Mouse (Mus musculus): ENCODE data around the gene Chrnb2. TPM values are rescaled to one million over a fixed set of nuclear protein-coding genes. Genes with fewer than 3 reads are reported as not detected.

The Chrnb2 gene
- polyA plus RNA-seq (2015; fragmentation: Nextera tagmentation; extraction: Ambion mirVana), result 2.5 and 3.5 TPM in 2 replicates

DNA sequence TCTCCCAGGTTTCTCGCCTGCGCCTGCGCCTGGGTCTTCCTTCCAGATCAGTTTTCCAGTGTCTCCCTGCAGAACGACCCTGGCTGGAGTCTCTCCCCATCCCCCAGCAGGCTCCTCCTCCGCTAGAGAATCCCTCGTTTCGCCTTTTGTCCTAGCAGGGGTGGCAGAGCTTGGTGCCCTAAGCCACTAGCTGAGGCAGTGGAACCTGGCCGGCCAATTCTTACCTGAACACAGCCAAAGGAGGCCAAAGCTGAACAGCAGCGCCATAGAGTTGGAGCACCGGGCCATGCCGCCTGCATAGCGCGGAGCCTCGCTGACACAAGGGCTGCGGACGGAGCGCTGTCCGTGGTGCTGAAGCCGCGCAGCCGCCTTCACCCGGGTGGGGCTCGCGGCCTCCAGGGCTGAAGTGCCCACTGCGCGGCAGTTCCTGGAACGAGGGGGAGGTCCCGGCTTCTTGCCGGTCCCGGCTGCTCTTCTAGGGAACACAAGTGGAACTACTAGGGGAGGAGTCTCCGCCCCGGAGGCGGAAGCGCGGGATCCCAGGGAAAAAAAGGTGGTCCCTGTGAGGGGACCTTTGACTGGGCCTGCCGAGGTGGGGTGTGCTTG is at the start of gene Chrnb2:
TSS of gene Chrnb2 (minus strand) at position 514 of the 606 bp plus-strand sequence.

DNA sequence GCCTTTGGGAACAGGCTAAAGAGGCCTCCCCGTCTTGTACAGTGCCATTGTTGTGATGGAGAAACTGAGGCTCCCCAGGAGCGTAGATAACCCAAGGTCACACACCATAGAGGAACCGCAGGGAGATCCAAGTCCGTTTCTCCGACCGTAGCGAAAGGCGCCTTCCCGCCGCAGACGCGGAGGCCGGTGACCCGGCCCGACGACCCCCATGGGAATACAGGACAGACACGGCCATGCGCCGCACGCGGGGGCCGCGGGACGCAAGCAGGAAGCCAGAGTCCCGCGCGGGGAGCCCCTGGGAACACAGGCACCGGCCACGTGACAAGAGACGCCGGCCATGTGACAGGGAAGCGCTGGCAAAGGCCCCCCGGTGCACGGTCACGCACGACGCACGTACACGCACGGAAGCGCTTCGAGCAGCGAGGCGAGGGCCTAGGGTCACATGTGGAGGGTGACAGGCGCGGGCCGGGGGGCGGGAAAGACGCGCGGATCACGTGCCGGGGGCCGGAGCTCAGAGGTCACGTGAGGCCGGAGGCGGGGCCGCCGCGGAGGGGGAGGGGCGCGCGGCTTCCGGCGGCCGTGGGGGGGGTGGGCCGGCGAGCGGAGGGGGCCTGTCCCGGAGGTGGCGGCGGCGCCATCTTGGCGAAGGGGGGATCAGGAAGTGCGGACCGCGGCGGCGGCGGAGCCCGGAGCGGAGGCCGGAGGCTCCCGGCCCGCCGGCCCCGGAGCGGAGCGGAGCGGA is 8.7 kb upstream of the Chrnb2 start, which contains the start of gene Ube2q1:
TSS of gene Ube2q1 (plus strand) at position 649 of the 742 bp plus-strand sequence.

DNA sequence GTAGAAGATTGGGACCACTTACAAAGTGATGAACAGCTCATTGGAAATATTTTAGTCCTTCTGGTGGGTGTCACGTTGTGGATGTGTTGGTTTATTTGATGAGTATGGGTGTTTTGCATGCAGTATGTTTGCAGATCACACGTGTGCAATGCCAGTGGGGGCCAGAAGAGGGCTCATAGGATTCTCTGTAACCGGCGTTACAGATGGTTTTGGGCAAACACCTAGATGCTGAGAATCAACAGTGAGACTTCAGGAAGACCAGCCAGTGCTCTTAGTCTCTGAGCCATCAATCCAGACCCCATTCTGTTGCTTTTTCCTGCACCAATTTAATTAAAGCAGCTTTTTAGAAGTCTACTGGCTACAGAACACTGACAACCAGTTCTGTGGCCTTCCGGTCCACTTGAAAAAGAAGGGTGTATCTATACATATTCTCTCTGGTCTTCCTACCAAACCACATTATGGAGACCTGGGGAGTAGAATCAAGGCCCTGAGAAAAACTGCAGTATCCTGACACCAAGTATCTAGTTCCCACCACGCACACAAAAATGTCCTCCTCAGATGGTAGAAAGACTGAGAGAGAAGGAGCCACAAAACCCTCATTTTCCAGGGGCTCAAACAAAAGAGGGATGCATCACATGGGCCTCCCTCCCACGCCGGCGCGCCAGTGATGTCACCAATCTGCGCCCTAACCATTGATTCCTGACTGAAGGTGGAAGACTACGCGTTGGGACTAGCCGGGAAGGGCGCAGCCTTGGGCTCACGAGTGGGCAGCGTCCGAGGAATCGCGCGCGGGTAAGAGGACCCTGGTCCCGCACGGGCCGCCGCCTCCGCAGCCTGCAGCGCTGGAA is 49.8 kb downstream of the Chrnb2 start, which contains the start of gene Adar:
TSS of gene Adar (plus strand) at position 664 of the 848 bp plus-strand sequence.

Other genes with a start within 250 kb of the Chrnb2 start
- gene Kcnn3, start 244.5 kb downstream of the Chrnb2 start, polyA plus RNA-seq (2015; fragmentation: Nextera tagmentation; extraction: Ambion mirVana), result 2.1 TPM in 2 replicates
- gene Adar, start 49.6 kb downstream of the Chrnb2 start, polyA plus RNA-seq (2015; fragmentation: Nextera tagmentation; extraction: Ambion mirVana), result 6.3 and 8.7 TPM in 2 replicates
- 8.7 and 12.4 TPM in 2 replicates for gene Ube2q1, start 9.0 kb upstream of the Chrnb2 start, polyA plus RNA-seq (2015; fragmentation: Nextera tagmentation; extraction: Ambion mirVana)
- 2.6 and 3.5 TPM in 2 replicates for gene She, start 66.7 kb upstream of the Chrnb2 start, polyA plus RNA-seq (2015; fragmentation: Nextera tagmentation; extraction: Ambion mirVana)
- 2.6 and 3.0 TPM in 2 replicates for gene Il6ra, start 148.6 kb upstream of the Chrnb2 start, polyA plus RNA-seq (2015; fragmentation: Nextera tagmentation; extraction: Ambion mirVana)
- 8.0 and 8.3 TPM in 2 replicates for gene Atp8b2, start 198.9 kb upstream of the Chrnb2 start, polyA plus RNA-seq (2015; fragmentation: Nextera tagmentation; extraction: Ambion mirVana)
- 151 TPM in 2 replicates for gene Hax1, start 234.1 kb upstream of the Chrnb2 start, polyA plus RNA-seq (2015; fragmentation: Nextera tagmentation; extraction: Ambion mirVana)